Mouse (Mus musculus) forebrain, embryonic 16.5 days (tissue): Measurements from ENCODE around the gene Izumo4. TPM values are rescaled to one million over a fixed set of nuclear protein-coding genes. Genes with fewer than 3 reads are reported as not detected.

ENCODE experiments used
- ATAC-seq: fragments of 200-750 bp; cut with Nextera tagmentation; 2 replicates; pipeline ENCODE4 v1.8.0; 2017; ENCODE audit warnings: mild to moderate bottlenecking, moderate library complexity
- H3K27ac ChIP-seq: fragments of 300-500 bp; sonication (generic); 2 replicates; pipeline ENCODE4 v1.5.1; 2014; ENCODE audit warnings: low read length, control low read depth
- H3K27me3 ChIP-seq: fragments of 300-500 bp; sonication (generic); replicated peaks from 2 replicates; pipeline ENCODE4 v1.6.1; 2014; ENCODE audit warnings: low read length; ENCODE audit not compliant: control insufficient read depth, insufficient read depth
- H3K36me3 ChIP-seq: fragments of 300-500 bp; sonication (generic); 2 replicates; pipeline ENCODE4 v1.6.1; 2014; ENCODE audit not compliant: control insufficient read depth, insufficient read depth
- H3K4me1 ChIP-seq: fragments of 300-500 bp; sonication (generic); replicated peaks from 2 replicates; pipeline ENCODE4 v1.6.1; 2014; ENCODE audit warnings: low read length; ENCODE audit not compliant: control insufficient read depth, insufficient read depth
- H3K4me2 ChIP-seq: fragments of 300-500 bp; sonication (generic); 2 replicates; pipeline ENCODE4 v1.6.1; 2014; ENCODE audit warnings: mild to moderate bottlenecking, low read length, control low read depth
- H3K4me3 ChIP-seq: fragments of 300-500 bp; sonication (generic); replicated peaks from 2 replicates; pipeline ENCODE4 v1.5.1; 2014; ENCODE audit warnings: mild to moderate bottlenecking, low read length, control low read depth
- H3K9ac ChIP-seq: fragments of 300-500 bp; sonication (generic); replicated peaks from 2 replicates; pipeline ENCODE4 v1.6.1; 2014; ENCODE audit warnings: low read depth, low read length, control low read depth
- H3K9me3 ChIP-seq: fragments of 300-500 bp; sonication (generic); 2 replicates; pipeline ENCODE4 v1.6.1; 2016; ENCODE audit warnings: low read length; ENCODE audit not compliant: control insufficient read depth
- WGBS: fragments of 180-500 bp; shearing (Covaris S2); extraction: QIAGEN DNeasy Blood & Tissue Kit; methylation state at CpG from one replicate; pipeline ENCODE4 v1.1.7; 2014; 5-methylcytosine and 5-hydroxymethylcytosine counted together
- polyA plus RNA-seq: library from polyadenylated mRNA; unstranded; fragments of >200 nt; fragmentation: Nextera tagmentation; extraction: Ambion mirVana; gene quantifications from 2 replicates; pipeline ENCODE4 v1.2.1, GENCODE M21; 2015

The Izumo4 gene
- polyA plus RNA-seq = 32.5 and 44.1 TPM in 2 replicates

DNA sequence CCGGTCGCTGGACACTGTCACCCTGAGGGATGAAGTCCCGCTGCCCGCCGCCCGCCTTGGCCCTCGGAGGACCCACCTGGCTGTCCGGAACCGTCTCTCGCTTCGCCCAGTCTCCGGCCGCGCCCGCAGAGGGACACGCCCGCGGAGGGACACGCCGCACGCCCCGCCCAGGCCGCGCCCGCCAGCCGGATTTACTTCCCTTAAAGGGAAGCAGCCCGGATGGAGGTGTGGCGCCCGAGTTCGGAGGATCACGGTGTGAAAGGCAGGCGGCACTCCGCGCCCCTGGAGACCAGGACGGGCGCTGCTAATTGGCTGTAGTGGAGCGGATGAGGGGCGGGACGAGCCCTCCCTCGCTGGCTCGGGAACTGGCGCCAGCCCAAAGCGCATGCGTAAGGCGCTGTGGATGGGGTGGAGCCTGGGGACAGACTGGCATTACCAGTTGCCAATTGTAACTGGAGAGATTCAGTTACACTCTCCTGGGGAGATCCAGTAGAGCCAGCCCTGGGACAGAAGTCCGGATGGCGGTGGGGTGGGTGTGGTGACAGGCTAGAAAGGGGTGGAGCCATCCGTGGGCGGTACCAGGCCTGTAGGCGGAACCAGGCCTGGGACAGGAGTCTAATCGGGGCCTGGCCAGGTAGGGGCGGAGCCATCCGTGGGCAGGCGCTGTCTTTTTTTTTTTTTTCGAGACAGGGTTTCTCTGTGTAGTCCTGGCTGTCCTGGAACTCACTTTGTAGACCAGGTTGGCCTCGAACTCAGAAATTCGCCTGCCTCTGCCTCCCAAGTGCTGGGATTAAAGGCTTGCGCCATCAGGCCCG, at the start of gene Izumo4, which contains the start of gene Mob3a:
Gene Izumo4 (plus strand): TSS at position 464 of the 815 bp plus-strand sequence.
Gene Mob3a (minus strand): TSS at position 257 of the 815 bp plus-strand sequence.
- H3K27me3 ChIP-seq = no peaks in the 10 kb centered on the region
- H3K4me2 ChIP-seq = peak within 1 kb of the TSS; percentile 76
- H3K27ac ChIP-seq = peak within 1 kb of the TSS; percentile 93
- no peaks in the 10 kb centered on the region for H3K9me3 ChIP-seq
- ATAC-seq = peak; percentile 97
- H3K9ac ChIP-seq = peak within 1 kb of the TSS; percentile 91
- H3K36me3 ChIP-seq = peaks cover 4% of the 10 kb centered on the region; the same call in 1 of the 2 replicates
- peak within 1 kb of the TSS; percentile 86 for H3K4me3 ChIP-seq
- H3K4me1 ChIP-seq = peaks cover 41% of the 10 kb centered on the region
- under 1% methylated on average over 59 of the region's 59 CpGs for WGBS

GRCm38 (mm10) chr10:80653156-80653720, 48.7 kb upstream of the Izumo4 start:
- WGBS = 91% methylated on average over 6 of the region's 6 CpGs
- no peak for ATAC-seq
- Histone ChIP-seq H3K27me3 (no peaks in the 10 kb centered on the region), H3K36me3 (no peaks in the 10 kb centered on the region), H3K9me3 (no peaks in the 10 kb centered on the region), H3K4me2 (no peak overlapping the region), H3K4me1 (peaks cover 17% of the 10 kb centered on the region), H3K9ac (no peak overlapping the region), H3K4me3 (no peak overlapping the region), H3K27ac (no peak overlapping the region)

DNA sequence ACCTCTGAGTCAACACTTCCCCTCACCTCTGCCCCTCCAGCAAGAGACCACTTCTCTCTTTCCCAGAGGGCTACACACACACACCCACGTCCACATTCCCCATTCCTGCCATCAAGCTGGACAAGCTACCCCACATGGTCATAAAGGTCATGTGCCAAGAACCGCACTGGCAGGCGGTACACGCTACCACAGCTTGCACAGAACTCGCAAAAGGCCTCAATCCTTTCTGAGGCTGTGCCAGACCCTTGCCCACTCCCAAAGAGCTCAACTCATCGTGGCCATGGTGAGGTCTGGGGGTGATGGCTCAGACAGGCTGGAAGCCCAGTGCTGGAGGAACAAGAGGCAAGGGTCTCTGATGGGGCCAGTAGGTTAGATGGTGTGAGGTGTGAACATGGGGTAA, 47.1 kb upstream of the Izumo4 start:
- ATAC-seq = no peak
- H3K9ac ChIP-seq = no peak overlapping the region
- H3K4me1 ChIP-seq = peaks cover 24% of the 10 kb centered on the region
- 87% methylated on average over 6 of the region's 6 CpGs for WGBS
- 0 out of 2 replicates have a peak overlapping the region, but pooled peaks have one; percentile 9 for H3K4me2 ChIP-seq
- no peaks in the 10 kb centered on the region for H3K9me3 ChIP-seq
- H3K27ac ChIP-seq = no peak overlapping the region
- no peaks in the 10 kb centered on the region for H3K27me3 ChIP-seq
- no peak overlapping the region; the same call in 1 of the 2 replicates for H3K4me3 ChIP-seq
- no peaks in the 10 kb centered on the region for H3K36me3 ChIP-seq

- 3% methylated on average over 12 of the region's 12 CpGs for WGBS
- H3K4me2 ChIP-seq = peak overlapping the region; percentile 78
- H3K4me1 ChIP-seq = peaks cover 24% of the 10 kb centered on the region
Observed at GRCm38 (mm10) chr10:80655406-80656129, 46.4 kb upstream of the Izumo4 start.

DNA sequence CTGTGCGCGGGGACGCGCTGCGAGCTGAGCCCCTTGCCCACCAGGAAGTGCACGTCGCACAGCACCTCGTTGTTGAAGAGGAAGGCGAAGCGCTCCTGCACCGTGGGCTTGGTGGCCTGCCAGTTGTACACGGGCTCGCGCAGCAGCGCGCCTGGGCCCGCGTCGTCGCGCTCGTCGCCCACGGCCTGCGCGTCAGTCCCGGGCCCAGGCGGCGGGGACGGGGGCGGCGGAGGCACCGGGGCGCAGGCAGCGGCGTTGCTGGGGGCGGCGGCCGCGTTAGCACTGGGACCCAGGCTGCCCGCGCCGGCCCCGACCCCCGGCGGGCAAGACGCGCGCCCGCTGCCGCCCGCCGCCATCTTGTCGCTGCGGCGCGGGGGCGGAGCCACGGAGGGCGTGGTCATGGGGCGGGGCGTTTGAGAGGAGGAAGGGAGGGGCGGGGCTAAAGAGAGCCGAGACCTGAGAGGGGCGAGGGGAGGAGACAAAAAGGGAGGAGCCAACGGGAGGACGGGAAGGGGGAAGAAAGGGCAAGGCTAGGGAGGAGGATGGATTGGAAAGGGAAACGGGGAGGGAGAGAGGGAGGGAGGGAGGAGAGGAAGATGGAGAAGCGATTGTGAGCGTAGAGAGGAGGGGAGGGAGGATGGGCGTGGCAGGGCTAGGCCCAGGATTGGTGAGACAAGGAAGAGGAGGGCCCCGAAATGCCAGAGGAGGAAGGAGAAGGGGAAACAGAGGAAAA, 45.7 kb upstream of the Izumo4 start:
- peak; percentile 89 for ATAC-seq
- peak overlapping the region; percentile 88 for H3K9ac ChIP-seq
- H3K4me3 ChIP-seq = peak overlapping the region; percentile 77
- 1% methylated on average over 68 of the region's 72 CpGs for WGBS
- H3K4me2 ChIP-seq = peak overlapping the region; percentile 78
- no peaks in the 10 kb centered on the region for H3K36me3 ChIP-seq
- H3K9me3 ChIP-seq = no peaks in the 10 kb centered on the region
- peak overlapping the region; percentile 94 for H3K27ac ChIP-seq
- H3K27me3 ChIP-seq = no peaks in the 10 kb centered on the region
- H3K4me1 ChIP-seq = peaks cover 24% of the 10 kb centered on the region

More at GRCm38 (mm10) chr10:80655406-80656129, 46.4 kb upstream of the Izumo4 start:
- H3K27ac ChIP-seq = peak overlapping the region; percentile 85
- peak overlapping the region; percentile 88 for H3K9ac ChIP-seq
- no peaks in the 10 kb centered on the region for H3K9me3 ChIP-seq
- H3K36me3 ChIP-seq = no peaks in the 10 kb centered on the region
- no peaks in the 10 kb centered on the region for H3K27me3 ChIP-seq
- peak overlapping the region; percentile 77 for H3K4me3 ChIP-seq
- peak; percentile 43 for ATAC-seq

DNA sequence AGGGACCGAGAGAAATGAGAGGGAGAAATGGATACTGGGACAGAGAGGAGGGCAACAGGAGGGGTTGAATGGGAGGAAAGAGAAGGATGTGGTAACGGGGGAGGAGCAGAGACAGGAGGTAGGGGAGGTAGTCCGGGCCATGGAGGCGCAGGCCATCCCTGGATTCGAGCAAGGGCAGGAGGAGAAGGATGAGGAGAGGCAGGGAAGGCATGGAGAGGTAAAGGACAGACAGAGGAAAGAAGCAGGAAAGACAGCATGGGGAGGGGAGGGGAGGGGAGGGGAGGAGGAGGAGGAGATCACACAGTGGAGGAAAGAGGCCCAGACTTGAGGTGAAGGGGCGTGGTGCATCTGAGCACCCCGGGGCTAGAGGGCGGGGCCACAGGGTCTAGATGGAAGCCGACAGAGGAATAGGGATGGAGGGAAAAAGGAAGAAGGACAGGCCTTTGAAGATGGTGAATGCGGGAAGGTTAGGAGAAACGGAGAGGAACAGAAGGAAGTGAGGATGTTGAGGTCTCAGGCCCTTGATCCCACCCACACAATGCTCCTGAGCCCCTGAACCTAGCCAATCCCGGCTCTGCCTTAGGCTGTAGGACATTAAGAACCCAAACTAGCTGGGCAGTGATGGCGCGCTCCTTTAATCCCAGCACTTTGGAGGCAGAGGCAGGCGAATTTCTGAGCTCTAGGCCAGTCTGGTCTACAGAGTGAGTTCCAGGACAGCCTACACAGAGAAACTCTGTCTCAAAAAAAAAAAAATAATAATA, 44.9 kb upstream of the Izumo4 start, which contains the start of gene Btbd2:
Gene Btbd2 (minus strand): TSS at position 209 of the 761 bp plus-strand sequence.
- Histone ChIP-seq H3K27me3 (no peaks in the 10 kb centered on the region), H3K4me2 (peak within 1 kb of the TSS; percentile 78), H3K9ac (peak within 1 kb of the TSS; percentile 88), H3K27ac (peak within 1 kb of the TSS; percentile 94), H3K4me1 (peaks cover 24% of the 10 kb centered on the region), H3K36me3 (no peaks in the 10 kb centered on the region), H3K4me3 (peak within 1 kb of the TSS; percentile 77), H3K9me3 (no peaks in the 10 kb centered on the region)
- ATAC-seq = peak; percentile 41; the same call in 1 of the 2 replicates
- 20% methylated on average over 15 of the region's 15 CpGs for WGBS

- H3K36me3 ChIP-seq = no peaks in the 10 kb centered on the region
- H3K4me1 ChIP-seq = peaks cover 24% of the 10 kb centered on the region
- 87% methylated on average over 14 of the region's 14 CpGs for WGBS
- H3K9me3 ChIP-seq = no peaks in the 10 kb centered on the region
- no peak overlapping the region for H3K9ac ChIP-seq
- H3K4me3 ChIP-seq = no peak overlapping the region
- ATAC-seq = no peak
- H3K27ac ChIP-seq = no peak overlapping the region
- H3K27me3 ChIP-seq = no peaks in the 10 kb centered on the region
- no peak overlapping the region for H3K4me2 ChIP-seq
Observed at GRCm38 (mm10) chr10:80658194-80658840, 43.7 kb upstream of the Izumo4 start.

DNA sequence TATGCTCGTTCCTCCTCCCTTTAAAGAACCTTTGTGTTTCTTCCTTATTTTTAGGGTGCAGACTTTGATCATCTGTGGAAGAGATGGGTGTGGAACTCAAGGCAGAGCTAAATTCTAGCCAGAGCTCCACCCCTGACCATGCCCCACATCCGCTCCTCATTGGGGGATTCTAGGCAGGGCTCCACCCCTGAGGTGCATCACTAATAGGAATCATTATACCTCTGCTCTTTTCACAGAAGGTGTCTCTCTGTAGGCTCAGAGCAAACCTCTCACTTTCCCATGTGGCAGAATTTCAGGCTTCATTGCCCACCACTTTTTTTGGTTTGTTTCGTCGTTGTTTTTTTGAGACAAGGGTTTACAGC, 43.2 kb upstream of the Izumo4 start:
- Histone ChIP-seq H3K4me1 (peaks cover 24% of the 10 kb centered on the region), H3K9me3 (no peaks in the 10 kb centered on the region), H3K27me3 (no peaks in the 10 kb centered on the region), H3K4me3 (no peak overlapping the region), H3K9ac (no peak overlapping the region), H3K27ac (peak overlapping the region; percentile 21; the same call in 1 of the 2 replicates), H3K36me3 (no peaks in the 10 kb centered on the region), H3K4me2 (no peak overlapping the region)
- 77% methylated on average over 4 of the region's 4 CpGs for WGBS
- no peak for ATAC-seq
